In genomic region chr14:11157741-11158140, GRCm38 (mm10) we compare ENCODE assay signal across 24 mouse cellular contexts. TPM values are rescaled to one million over a fixed set of nuclear protein-coding genes. Genes with fewer than 3 reads are reported as not detected.
DNase-seq lines count a peak whose midpoint lies in the region; ATAC-seq and TF ChIP-seq lines count a peak whose summit lies in the region.
"Had no signal": no experiment of that assay in that cellular context is flagged by ENCODE, and none has a peak within 500 bp of the region (broad histone marks: within the 10 kb centered on the region; RNA-seq: fewer than 3 reads in every experiment).

No protein-coding gene starts in this region.

- TF ChIP-seq CTCF in kidney, adult 2 months (conservative IDR thresholded peaks at IDR 0.05; ENCODE audit: insufficient read depth, insufficient read length, low read depth, low read length) = no peak

- no peak for TF ChIP-seq POLR2A in kidney, adult 2 months (IDR thresholded peaks at IDR 0.05; ENCODE audit: low read depth, low read length)

- no peaks in the 10 kb centered on the region for H3K9me3 ChIP-seq in kidney, embryonic 14.5 days (ENCODE audit: control insufficient read depth, low read length)
- no peaks in the 10 kb centered on the region for H3K9me3 ChIP-seq in kidney, embryonic 16.5 days (ENCODE audit: low read length)
- H3K9me3 ChIP-seq: forebrain, embryonic 10.5 days; forebrain, embryonic 13.5 days; heart, embryonic 10.5 days; heart, embryonic 13.5 days had no signal

- H3K4me3 ChIP-seq in kidney, embryonic 14.5 days (ENCODE audit: low read length) = no peak overlapping the region
- no peak overlapping the region for H3K4me3 ChIP-seq in kidney, adult 2 months (ENCODE audit: insufficient read depth, low read depth, low read length)
- no peak overlapping the region for H3K4me3 ChIP-seq in kidney, embryonic 16.5 days (ENCODE audit: low read length)
- H3K4me3 ChIP-seq: forebrain, embryonic 10.5 days; forebrain, embryonic 13.5 days; heart, adult 2 months; heart, embryonic 10.5 days; heart, embryonic 13.5 days had no signal

- H3K9ac ChIP-seq in kidney, embryonic 14.5 days (ENCODE audit: low read depth, low read length) = no peak overlapping the region
- no peak overlapping the region for H3K9ac ChIP-seq in kidney, embryonic 16.5 days (replicated peaks; ENCODE audit: low read length)
- H3K9ac ChIP-seq: forebrain, embryonic 13.5 days; heart, embryonic 13.5 days had no signal

- H3K27ac ChIP-seq in kidney, embryonic 14.5 days (ENCODE audit: low read depth, low read length) = no peak overlapping the region
- peak overlapping the region; percentile 93 for H3K27ac ChIP-seq in kidney, adult 2 months (ENCODE audit: insufficient read depth, low read depth, low read length)
- H3K27ac ChIP-seq in kidney, embryonic 16.5 days (ENCODE audit: low read length) = peak overlapping the region; percentile 31; the same call in 1 of the 2 replicates
- H3K27ac ChIP-seq: forebrain, embryonic 10.5 days; forebrain, embryonic 13.5 days; heart, adult 2 months; heart, embryonic 10.5 days; heart, embryonic 13.5 days had no signal

- no peak overlapping the region for H3K4me2 ChIP-seq in kidney, embryonic 14.5 days (replicated peaks; ENCODE audit: low read depth, low read length)
- H3K4me2 ChIP-seq in kidney, embryonic 16.5 days (replicated peaks; ENCODE audit: low read depth, low read length) = no peak overlapping the region
- H3K4me2 ChIP-seq: forebrain, embryonic 13.5 days; heart, embryonic 13.5 days had no signal

- H3K36me3 ChIP-seq in kidney, embryonic 14.5 days (ENCODE audit: control insufficient read depth, insufficient read depth, low read length) = no peaks in the 10 kb centered on the region
- no peaks in the 10 kb centered on the region for H3K36me3 ChIP-seq in kidney, adult 2 months (ENCODE audit: control insufficient read depth, insufficient read depth, low read length)
- H3K36me3 ChIP-seq in kidney, embryonic 16.5 days (ENCODE audit: insufficient read depth, low read length) = no peaks in the 10 kb centered on the region
- H3K36me3 ChIP-seq: forebrain, embryonic 10.5 days; heart, embryonic 10.5 days; heart, embryonic 13.5 days had no signal

- H3K4me1 ChIP-seq in kidney, embryonic 14.5 days (ENCODE audit: control insufficient read depth, insufficient read depth, low read length) = 0 out of 2 replicates have a peak, but pooled peaks cover 6% of the 10 kb centered on the region
- H3K4me1 ChIP-seq in kidney, adult 2 months (ENCODE audit: control insufficient read depth, insufficient read depth, low read length) = peaks cover 25% of the 10 kb centered on the region
- peaks cover 14% of the 10 kb centered on the region; the same call in 1 of the 2 replicates for H3K4me1 ChIP-seq in kidney, embryonic 16.5 days (ENCODE audit: insufficient read depth, low read length)

- no peak for ATAC-seq in kidney, embryonic 14.5 days (ENCODE audit: low FRiP score, low TSS enrichment)
- no peak for ATAC-seq in kidney, embryonic 16.5 days (ENCODE audit: low FRiP score, low TSS enrichment)
- ATAC-seq: activated CD4-positive, CD25-positive, alpha-beta regulatory T cell, adult 4 months; forebrain, embryonic 13.5 days; forebrain, embryonic 16.5 days had no signal

- peak; percentile 52 for DNase-seq in kidney, adult 11 months
- DNase-seq in kidney, adult 2 months = peak; percentile 65
- peak; percentile 52 to 56 for DNase-seq in kidney, postnatal 36 days
- DNase-seq in layer of hippocampus, postnatal 10 days (ENCODE audit: low spot score in 2 of 2) = no peak
- no peak for DNase-seq in urinary bladder, postnatal 10 days (ENCODE audit: low spot score)
- DNase-seq: adrenal gland, adult 8-10 months; adrenal gland, postnatal 25 days; cerebellum, adult 11-12 months; cerebellum, adult 8-10 months; cerebellum, postnatal 10 days; cerebellum, postnatal 36 days; gastrocnemius, postnatal 10 days; gastrocnemius, postnatal 36 days; heart, adult 2 months; heart, postnatal 14 days; heart, postnatal 4 days had no signal

- 76% methylated on average over 3 of the region's 3 CpGs for WGBS in kidney, embryonic 14.5 days
- 38% methylated on average over 3 of the region's 3 CpGs for WGBS in kidney, adult 2 months
- WGBS in kidney, embryonic 16.5 days = 80% methylated on average over 3 of the region's 3 CpGs

- H3K27me3 ChIP-seq in kidney, embryonic 14.5 days (ENCODE audit: control insufficient read depth, insufficient read depth, low read length) = no peaks in the 10 kb centered on the region
- H3K27me3 ChIP-seq in kidney, adult 2 months (replicated peaks; ENCODE audit: control insufficient read depth, insufficient read depth, low read length) = no peaks in the 10 kb centered on the region
- H3K27me3 ChIP-seq in kidney, embryonic 16.5 days (ENCODE audit: insufficient read depth, low read length) = no peaks in the 10 kb centered on the region
- H3K27me3 ChIP-seq: forebrain, embryonic 13.5 days; heart, embryonic 13.5 days had no signal

RNA-seq across cellular contexts. Expression of gene Fhit, which starts 4.1 kb away (rescaled TPM):
- polyA plus RNA-seq in kidney, embryonic 14.5 days (2014; fragmentation: Nextera tagmentation; extraction: Ambion mirVana) = 5.3 and 7.0 TPM in 2 replicates
- 18.1 and 21.3 TPM in 2 replicates for polyA plus RNA-seq in kidney, adult 2 months (2012; rRNA removed)
- polyA plus RNA-seq in kidney, embryonic 16.5 days (2015; fragmentation: Nextera tagmentation; extraction: Ambion mirVana) = 6.4 and 6.7 TPM in 2 replicates
- 1 to 10 TPM; 4.4 to 6.9 TPM for total RNA-seq in layer of hippocampus, postnatal 10 days (2021)

Comparison
In these comparisons a context has a peak if more than half of its experiments do, and no peak if none do; other contexts are left out.
1. DNase-seq: peak in kidney, adult 11 months (single experiment), kidney, adult 2 months (single experiment) and kidney, postnatal 36 days (2 of 2); none in layer of hippocampus, postnatal 10 days (0 of 2) and urinary bladder, postnatal 10 days (single experiment).